Mouse (Mus musculus): ENCODE measurements around the gene Elf3.
"Not testable (repeated sequence)": the region's sequence is repeated elsewhere in the genome, so short reads cannot be mapped to it uniquely, and the experiment has no call there.

The Elf3 gene

GRCm38 (mm10) chr1:135234771-135235170 is 23.6 kb downstream of the Elf3 start:
- DNase-seq: no peak

- no peak for DNase-seq
These were observed 24.4 kb downstream of the Elf3 start for GRCm38 (mm10) chr1:135233961-135234360.

GRCm38 (mm10) chr1:135231878-135232277 is 26.5 kb downstream of the Elf3 start:
- not testable (repeated sequence) for DNase-seq

- peak; percentile 20 for DNase-seq
These were observed 30.9 kb downstream of the Elf3 start for GRCm38 (mm10) chr1:135227339-135227950.

GRCm38 (mm10) chr1:135224981-135225604 is 33.3 kb downstream of the Elf3 start:
- DNase-seq: no peak

GRCm38 (mm10) chr1:135224147-135224546 is 34.2 kb downstream of the Elf3 start:
- peak; percentile 22 for DNase-seq

- DNase-seq: no peak
These were observed 40.6 kb downstream of the Elf3 start for GRCm38 (mm10) chr1:135217607-135218233.

GRCm38 (mm10) chr1:135213772-135214640 is 44.4 kb downstream of the Elf3 start:
- DNase-seq: no peak

- DNase-seq: no peak
These were observed 47.9 kb downstream of the Elf3 start for GRCm38 (mm10) chr1:135210421-135210820.

- no peak for DNase-seq
These were observed 49.7 kb downstream of the Elf3 start for GRCm38 (mm10) chr1:135208716-135209115.

- DNase-seq: no peak
These were observed 51.6 kb downstream of the Elf3 start for GRCm38 (mm10) chr1:135206586-135207339.

GRCm38 (mm10) chr1:135205257-135205656 is 53.1 kb downstream of the Elf3 start:
- DNase-seq: no peak

- no peak for DNase-seq
These were observed 53.9 kb downstream of the Elf3 start for GRCm38 (mm10) chr1:135204196-135205126.

All from cerebellum, adult 9-10 months (tissue).